Comparison of ENCODE assay signal across 11 mouse cellular contexts in genomic region chr13:53553876-53554577, GRCm38 (mm10).
DNase-seq lines count a peak whose midpoint lies in the region; ATAC-seq and TF ChIP-seq lines count a peak whose summit lies in the region.
"Had no signal": no experiment of that assay in that cellular context is flagged by ENCODE, and none has a peak within 500 bp of the region (broad histone marks: within the 10 kb centered on the region; RNA-seq: fewer than 3 reads in every experiment).

No protein-coding gene starts in this region.

- peak; percentile 74 for DNase-seq in embryo, embryonic 10 days (ENCODE audit: low spot score)
- DNase-seq in hindbrain, postnatal 0 days (ENCODE audit: low spot score) = peak; percentile 25
- DNase-seq in urinary bladder, postnatal 14 days (ENCODE audit: low spot score) = no peak
- no peak for DNase-seq in cerebellum, adult 8-10 months
- DNase-seq in thymus, adult 2 months = no peak
- no peak for DNase-seq in layer of hippocampus, adult 9-10 months (ENCODE audit: low spot score)
- DNase-seq: adrenal gland, adult 8-10 months; layer of hippocampus, adult 9-11 months; right cerebral cortex, postnatal 25 days had no signal

- ATAC-seq in forebrain, embryonic 12.5 days (ENCODE audit: low FRiP score) = no peak
- ATAC-seq in hindbrain, postnatal 0 days = peak; percentile 51; the same call in 1 of the 2 replicates
- ATAC-seq in neural tube, embryonic 13.5 days (ENCODE audit: low read depth) = peak; percentile 65

- H3K9ac ChIP-seq in forebrain, embryonic 12.5 days = peak overlapping the region; percentile 17; the same call in 1 of the 2 replicates
- H3K9ac ChIP-seq in hindbrain, postnatal 0 days (replicated peaks; ENCODE audit: low read length) = no peak overlapping the region
- peak overlapping the region; percentile 41; the same call in 1 of the 2 replicates for H3K9ac ChIP-seq in neural tube, embryonic 13.5 days

- H3K4me2 ChIP-seq in forebrain, embryonic 12.5 days = peak overlapping the region; percentile 29
- peak overlapping the region; percentile 23; the same call in 1 of the 2 replicates for H3K4me2 ChIP-seq in hindbrain, postnatal 0 days (ENCODE audit: low read depth, low read length)
- peak overlapping the region; percentile 41 for H3K4me2 ChIP-seq in neural tube, embryonic 13.5 days

- no peak overlapping the region for H3K27ac ChIP-seq in forebrain, embryonic 12.5 days
- no peak overlapping the region for H3K27ac ChIP-seq in hindbrain, postnatal 0 days
- H3K27ac ChIP-seq in neural tube, embryonic 13.5 days (replicated peaks) = no peak overlapping the region
- no peak overlapping the region for H3K27ac ChIP-seq in thymus, adult 2 months (ENCODE audit: control insufficient read depth, insufficient read depth, low read length)

- no peaks in the 10 kb centered on the region for H3K36me3 ChIP-seq in forebrain, embryonic 12.5 days (replicated peaks)
- no peaks in the 10 kb centered on the region for H3K36me3 ChIP-seq in hindbrain, postnatal 0 days (ENCODE audit: insufficient read depth, low read length)
- H3K36me3 ChIP-seq in neural tube, embryonic 13.5 days = no peaks in the 10 kb centered on the region
- no peaks in the 10 kb centered on the region for H3K36me3 ChIP-seq in thymus, adult 2 months (ENCODE audit: control insufficient read depth, insufficient read depth, low read length)

- TF ChIP-seq CTCF in hindbrain, postnatal 0 days (IDR thresholded peaks at IDR 0.05; ENCODE audit: low read depth) = no peak
- TF ChIP-seq CTCF in thymus, adult 2 months (IDR thresholded peaks at IDR 0.05; ENCODE audit: borderline replicate concordance, control insufficient read depth, extremely low read depth, insufficient read depth, low read length, poor library complexity) = no peak

- WGBS in forebrain, embryonic 12.5 days = 6% methylated on average over 18 of the region's 18 CpGs
- 11% methylated on average over 18 of the region's 18 CpGs for WGBS in hindbrain, postnatal 0 days
- WGBS in neural tube, embryonic 13.5 days = 12% methylated on average over 18 of the region's 18 CpGs
- WGBS in thymus, adult 2 months = 81% methylated on average over 18 of the region's 18 CpGs

- TF ChIP-seq POLR2A in thymus, adult 2 months (IDR thresholded peaks at IDR 0.05; ENCODE audit: control insufficient read depth, extremely low read depth, insufficient read depth, low read length, poor library complexity) = no peak

- peaks cover 21% of the 10 kb centered on the region for H3K4me1 ChIP-seq in forebrain, embryonic 12.5 days
- H3K4me1 ChIP-seq in hindbrain, postnatal 0 days (ENCODE audit: insufficient read depth, low read length) = 0 out of 2 replicates have a peak, but pooled peaks cover 3% of the 10 kb centered on the region
- H3K4me1 ChIP-seq in neural tube, embryonic 13.5 days (replicated peaks) = peaks cover 25% of the 10 kb centered on the region
- H3K4me1 ChIP-seq in thymus, adult 2 months (replicated peaks; ENCODE audit: control insufficient read depth, insufficient read depth, low read length) = no peaks in the 10 kb centered on the region

- H3K27me3 ChIP-seq in forebrain, embryonic 12.5 days = peaks cover 46% of the 10 kb centered on the region
- H3K27me3 ChIP-seq in hindbrain, postnatal 0 days (ENCODE audit: insufficient read depth, low read length) = no peaks in the 10 kb centered on the region
- no peaks in the 10 kb centered on the region for H3K27me3 ChIP-seq in neural tube, embryonic 13.5 days
- H3K27me3 ChIP-seq in thymus, adult 2 months (ENCODE audit: control insufficient read depth, insufficient read depth, low read length) = no peaks in the 10 kb centered on the region

- no peaks in the 10 kb centered on the region for H3K9me3 ChIP-seq in forebrain, embryonic 12.5 days
- H3K9me3 ChIP-seq in hindbrain, postnatal 0 days (ENCODE audit: low read length) = no peaks in the 10 kb centered on the region
- H3K9me3 ChIP-seq in neural tube, embryonic 13.5 days = no peaks in the 10 kb centered on the region

- H3K4me3 ChIP-seq in forebrain, embryonic 12.5 days (replicated peaks) = no peak overlapping the region
- no peak overlapping the region for H3K4me3 ChIP-seq in hindbrain, postnatal 0 days (ENCODE audit: low read length)
- H3K4me3 ChIP-seq in neural tube, embryonic 13.5 days = no peak overlapping the region
- H3K4me3 ChIP-seq in thymus, adult 2 months (ENCODE audit: control insufficient read depth, insufficient read depth, low read length) = no peak overlapping the region

Comparison
In these comparisons a context has a peak if more than half of its experiments do, and no peak if none do; other contexts are left out.
1. DNase-seq: peak in embryo, embryonic 10 days (single experiment) and hindbrain, postnatal 0 days (single experiment); none in urinary bladder, postnatal 14 days (single experiment), cerebellum, adult 8-10 months (single experiment), thymus, adult 2 months (single experiment) and layer of hippocampus, adult 9-10 months (single experiment).
2. Peak in every context shown above with its lines, with median percentiles within 50 percentile points of each other: H3K4me2 ChIP-seq.